Mouse (Mus musculus): ENCODE results near the gene Foxp1.

The Foxp1 gene

DNA sequence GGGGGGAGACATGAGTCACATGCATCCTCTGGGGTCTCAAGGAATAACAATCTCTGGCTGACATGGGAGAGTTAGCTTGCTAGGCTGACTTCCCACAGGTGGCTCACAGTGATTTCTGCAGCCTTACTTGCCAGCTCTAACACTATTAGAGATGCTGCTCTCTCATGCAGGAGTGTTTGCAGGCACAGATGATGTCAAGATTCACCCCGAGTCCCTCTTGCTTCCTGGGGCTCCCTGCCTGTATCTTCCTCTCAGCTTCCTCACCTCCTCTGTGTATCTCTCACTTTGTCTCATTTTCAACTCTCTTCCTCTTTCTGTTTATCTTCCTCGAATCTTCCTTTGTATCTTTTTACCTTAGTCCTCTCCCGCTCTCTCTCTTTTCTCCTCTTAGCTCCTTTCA, 334.6 kb downstream of the Foxp1 start:
- no peak for ATAC-seq (ENCODE audit: low TSS enrichment)

GRCm38 (mm10) chr6:99187415-99187814, 335.1 kb downstream of the Foxp1 start:
- no peak for ATAC-seq (ENCODE audit: low TSS enrichment)

GRCm38 (mm10) chr6:99186569-99186968, 336.0 kb downstream of the Foxp1 start:
- no peak for ATAC-seq (ENCODE audit: low TSS enrichment)

- ATAC-seq (ENCODE audit: low TSS enrichment), result no peak
Measured at GRCm38 (mm10) chr6:99185797-99186196, 336.7 kb downstream of the Foxp1 start.

DNA sequence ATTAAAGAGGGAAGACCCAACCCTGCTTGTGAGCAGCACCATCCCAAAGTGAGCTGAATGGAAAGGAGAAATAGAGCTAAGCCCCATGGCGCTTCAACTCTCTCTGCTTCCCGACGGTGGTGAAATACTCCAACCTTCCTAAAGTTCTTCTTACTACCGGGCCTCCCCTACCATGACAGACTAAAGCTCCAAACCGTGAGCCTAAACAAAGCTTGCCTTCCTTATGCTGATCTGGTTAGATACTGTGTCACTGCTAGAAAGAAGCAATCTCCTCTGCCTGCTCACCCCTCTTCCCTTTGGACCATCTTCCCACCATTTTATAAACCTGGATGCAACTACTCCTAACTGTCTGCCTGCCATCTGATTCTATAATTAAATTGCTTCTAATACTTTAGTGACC, 338.5 kb downstream of the Foxp1 start:
- no peak for ATAC-seq (ENCODE audit: low TSS enrichment)

GRCm38 (mm10) chr6:99182777-99183176, 339.7 kb downstream of the Foxp1 start:
- no peak for ATAC-seq (ENCODE audit: low TSS enrichment)

- no peak for ATAC-seq (ENCODE audit: low TSS enrichment)
Measured at GRCm38 (mm10) chr6:99176216-99176615, 346.3 kb downstream of the Foxp1 start.

- no peak for ATAC-seq (ENCODE audit: low TSS enrichment)
Measured at GRCm38 (mm10) chr6:99175377-99175776, 347.1 kb downstream of the Foxp1 start.

DNA sequence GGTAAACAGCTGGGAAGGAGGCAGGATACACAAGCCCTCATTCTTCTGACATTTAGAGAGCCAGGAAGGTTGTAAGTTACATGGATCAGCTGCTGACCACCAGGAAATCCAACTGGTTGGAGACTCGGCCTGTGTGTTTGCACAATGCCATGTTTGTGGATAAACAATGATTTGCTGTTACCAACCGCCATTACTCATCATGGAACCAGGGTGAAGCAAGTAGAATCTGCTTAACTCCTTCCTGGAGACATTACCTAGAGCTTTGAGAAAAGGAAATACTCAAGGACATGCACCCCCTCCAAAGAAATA, 348.7 kb downstream of the Foxp1 start:
- no peak for ATAC-seq (ENCODE audit: low TSS enrichment)

DNA sequence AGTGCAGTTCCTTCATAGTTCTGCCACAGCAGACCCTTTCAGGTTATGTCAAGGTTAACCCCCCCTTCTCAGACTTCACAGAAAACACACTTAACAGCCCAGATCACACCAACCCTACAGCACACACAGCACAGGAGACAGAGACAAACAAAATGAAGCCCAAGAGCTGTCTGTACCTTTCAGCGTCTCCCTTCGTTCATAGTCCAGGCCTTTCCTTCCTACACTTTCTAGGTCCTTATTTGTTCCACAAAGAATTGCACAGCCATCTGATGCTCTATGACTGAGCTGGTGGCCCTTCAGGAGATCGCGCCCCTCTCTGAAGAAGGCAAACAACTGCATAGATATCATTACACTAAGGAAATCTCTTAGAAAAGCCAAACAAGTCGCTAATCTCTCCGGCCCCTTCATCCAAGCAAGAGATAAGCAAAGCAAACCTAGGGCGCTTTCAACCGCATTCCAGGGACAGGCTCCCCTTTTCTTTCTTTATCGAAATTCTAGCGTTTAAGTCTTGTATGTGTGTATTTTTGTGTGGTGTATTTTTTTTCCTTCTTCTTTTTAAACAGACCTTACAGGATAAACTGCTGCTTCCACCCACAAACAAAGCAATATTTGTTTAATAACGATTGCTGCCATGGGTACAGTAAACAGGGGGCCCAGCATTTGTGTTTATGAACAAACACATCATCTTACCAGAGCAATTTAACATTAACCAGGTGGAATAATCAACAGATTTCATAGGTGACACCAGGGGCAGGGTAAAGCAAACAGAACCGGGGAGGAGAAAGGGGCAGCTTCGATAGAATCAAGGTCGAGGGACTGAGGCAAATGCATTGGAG, 349.2 kb downstream of the Foxp1 start:
- ATAC-seq (ENCODE audit: low TSS enrichment), result no peak

GRCm38 (mm10) chr6:99172589-99172986, 349.9 kb downstream of the Foxp1 start:
- no peak for ATAC-seq (ENCODE audit: low TSS enrichment)

DNA sequence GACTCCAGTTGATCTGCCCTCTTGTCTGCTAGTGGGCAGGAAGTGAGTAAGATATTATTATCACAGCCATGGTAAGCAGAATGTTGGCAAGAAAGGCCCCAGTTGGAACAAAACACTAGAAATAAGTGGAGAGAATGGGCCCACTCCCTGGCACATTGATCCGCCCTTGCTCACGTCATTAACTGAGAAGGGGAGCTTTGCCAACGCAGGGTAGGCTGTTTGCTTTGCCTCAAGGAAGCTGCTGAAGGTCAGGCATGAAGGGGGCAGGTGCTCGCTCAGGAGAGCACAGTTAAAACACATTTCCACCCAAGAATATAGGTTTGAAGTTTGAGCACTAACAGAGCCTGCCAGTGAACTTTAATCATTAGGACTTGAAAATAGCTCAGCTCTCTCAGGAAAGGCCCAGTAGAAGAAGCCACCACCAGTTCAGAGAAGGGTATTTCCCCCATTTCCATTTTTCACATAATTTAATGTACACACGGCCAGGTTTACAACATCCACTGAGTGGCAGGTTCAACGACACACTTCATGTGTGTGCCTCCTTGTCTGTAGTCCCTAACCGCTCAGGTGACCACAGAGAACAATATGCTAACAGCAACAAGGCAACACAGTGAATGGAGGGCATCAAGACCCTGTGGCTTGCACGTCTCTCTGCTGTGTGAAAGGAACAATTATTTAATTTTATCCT, 350.5 kb downstream of the Foxp1 start:
- 0 out of 2 replicates have a peak, but pooled peaks have one; percentile 40 for ATAC-seq (ENCODE audit: low TSS enrichment)

- ATAC-seq (ENCODE audit: low TSS enrichment), result no peak
Measured at GRCm38 (mm10) chr6:99171281-99171825, 351.2 kb downstream of the Foxp1 start.

DNA sequence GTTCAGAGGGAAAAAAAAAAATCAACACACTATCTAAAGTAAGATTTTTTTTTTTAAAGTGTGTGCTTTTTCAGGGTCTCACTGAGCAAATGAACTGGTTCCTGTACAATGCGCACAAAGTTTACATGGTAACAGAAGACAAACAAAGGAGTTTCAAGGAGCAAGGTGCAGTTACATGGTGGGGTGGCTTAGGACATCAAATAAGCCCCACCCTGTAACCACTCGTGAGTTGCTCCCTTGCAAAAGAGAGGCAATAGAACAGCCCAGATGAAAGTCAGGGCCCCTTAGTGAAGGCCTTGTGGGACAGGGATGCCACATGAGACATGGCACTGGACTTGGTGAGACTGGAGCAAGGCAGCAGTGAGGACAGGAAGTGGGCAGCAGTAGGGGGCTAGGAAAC, 353.8 kb downstream of the Foxp1 start:
- ATAC-seq (ENCODE audit: low TSS enrichment), result no peak

GRCm38 (mm10) chr6:99167001-99167400, 355.5 kb downstream of the Foxp1 start:
- ATAC-seq (ENCODE audit: low TSS enrichment), result no peak

GRCm38 (mm10) chr6:99166169-99166568, 356.4 kb downstream of the Foxp1 start:
- ATAC-seq (ENCODE audit: low TSS enrichment), result peak; percentile 94

DNA sequence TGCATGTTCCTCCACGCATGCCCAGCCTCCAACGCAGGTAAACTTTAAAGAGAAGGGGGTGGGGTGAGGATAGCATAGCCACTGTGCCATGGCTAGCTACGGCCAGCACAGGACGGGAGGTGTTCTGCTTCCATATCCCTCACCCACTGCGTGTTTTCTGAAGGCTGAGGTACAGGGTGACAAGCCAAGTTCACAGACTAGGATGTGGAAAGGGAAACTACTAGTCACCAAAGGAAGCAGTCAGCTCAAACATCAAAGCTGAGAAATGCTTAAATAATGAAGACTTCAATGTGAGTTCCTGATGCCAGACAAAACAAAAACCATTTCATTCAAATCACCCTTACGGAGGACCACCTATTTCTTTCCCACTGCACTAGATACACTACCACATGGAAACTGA, 357.8 kb downstream of the Foxp1 start:
- no peak for ATAC-seq (ENCODE audit: low TSS enrichment)

DNA sequence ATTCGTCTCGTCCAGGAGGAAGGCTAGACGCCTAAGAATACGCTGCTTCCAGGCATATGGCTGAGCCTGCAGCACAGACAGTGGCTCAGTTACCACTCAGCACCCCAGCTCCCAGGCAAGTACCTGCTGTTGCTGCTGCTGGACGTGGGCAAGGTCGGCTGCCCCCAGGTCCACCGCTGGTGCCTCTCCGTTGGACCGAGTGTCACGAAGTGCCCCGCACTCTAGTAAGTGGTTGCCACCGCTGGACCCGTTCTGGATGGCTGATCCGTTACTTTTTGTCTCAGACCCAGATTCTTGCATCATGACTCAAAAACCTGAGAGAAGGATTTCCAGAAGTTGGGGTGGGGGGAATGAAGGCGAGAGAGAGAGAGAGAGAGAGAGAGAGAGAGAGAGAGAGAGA, 359.8 kb downstream of the Foxp1 start:
- no peak for ATAC-seq (ENCODE audit: low TSS enrichment)

DNA sequence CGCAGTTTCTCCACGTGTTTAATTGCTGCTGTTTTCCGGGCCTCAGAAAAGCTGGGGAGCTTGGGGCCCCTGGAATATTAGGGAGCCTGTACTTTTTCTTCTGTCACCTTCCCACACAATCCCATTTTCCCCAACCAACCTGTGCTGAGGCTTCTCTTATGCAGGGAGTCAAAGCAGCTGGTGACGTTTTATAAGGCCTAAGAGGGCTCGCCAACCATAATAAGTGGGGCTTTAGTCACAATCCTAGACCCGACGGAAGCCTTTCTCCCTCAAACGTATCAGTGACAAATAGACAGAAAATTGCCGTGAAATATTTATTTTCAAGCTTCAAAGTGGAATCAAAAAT, 362.2 kb downstream of the Foxp1 start:
- ATAC-seq (ENCODE audit: low TSS enrichment), result no peak

DNA sequence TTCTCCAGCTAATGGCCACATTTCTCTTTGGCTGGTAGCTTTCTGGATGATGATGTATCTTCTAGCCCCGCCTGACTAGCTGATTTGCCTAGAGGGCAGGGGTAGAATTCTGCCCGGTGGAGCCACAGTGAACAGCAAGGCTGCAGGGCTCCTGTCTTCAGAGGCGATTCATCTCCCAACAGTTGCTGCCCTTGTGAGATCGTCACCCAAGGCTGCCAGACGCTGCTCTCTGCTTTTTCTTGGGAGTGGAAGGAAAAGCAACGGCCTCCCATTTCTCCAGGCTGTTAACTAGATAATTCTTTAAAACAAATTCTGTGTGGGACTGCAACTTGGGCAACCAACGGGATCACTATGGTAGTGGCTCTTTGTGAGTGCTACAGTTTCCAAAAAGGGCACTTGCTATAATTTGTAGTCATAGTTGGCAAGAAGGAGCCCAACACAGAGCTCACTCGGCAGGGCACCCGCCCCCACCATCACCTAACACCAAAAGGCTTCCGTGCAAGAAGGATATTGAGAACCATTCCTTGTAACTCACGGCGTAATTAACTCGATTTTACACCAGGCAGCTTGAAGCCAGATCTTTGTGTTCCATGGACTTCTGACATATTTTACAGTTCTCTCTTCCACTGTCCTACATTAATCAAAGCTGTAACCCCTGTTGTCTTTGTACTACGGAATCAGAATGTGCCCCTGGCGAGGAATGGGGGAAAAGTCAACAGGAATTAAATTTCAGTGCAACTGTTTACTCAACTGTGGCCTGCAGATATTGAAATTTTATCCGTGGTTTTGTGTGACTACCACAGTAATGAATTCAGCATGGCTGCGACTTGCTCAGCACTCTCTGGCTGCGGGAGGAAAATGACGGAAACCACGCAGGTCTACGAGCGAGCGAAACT, 362.8 kb downstream of the Foxp1 start:
- peak; percentile 49; the same call in 1 of the 2 replicates for ATAC-seq (ENCODE audit: low TSS enrichment)

GRCm38 (mm10) chr6:99153682-99154081, 368.8 kb downstream of the Foxp1 start:
- no peak for ATAC-seq (ENCODE audit: low TSS enrichment)

GRCm38 (mm10) chr6:99146400-99146905, 376.1 kb downstream of the Foxp1 start:
- ATAC-seq (ENCODE audit: low TSS enrichment), result no peak

Measured in frontal cortex, adult (tissue).